Mouse (Mus musculus) heart, postnatal 0 days (tissue): Measurements from ENCODE around the gene Olfr770. TPM values are rescaled to one million over a fixed set of nuclear protein-coding genes. Genes with fewer than 3 reads are reported as not detected.
"Not testable (repeated sequence)": the region's sequence is repeated elsewhere in the genome, so short reads cannot be mapped to it uniquely, and the experiment has no call there.

Experiments
- ATAC-seq: fragments of 200-750 bp; cut with Nextera tagmentation; 2 replicates; pipeline ENCODE4 v1.8.0; 2017; ENCODE audit warnings: low read depth, moderate number of reproducible peaks, moderate library complexity; ENCODE audit not compliant: insufficient read depth
- DNase-seq: peaks from one replicate; pipeline ENCODE4 v3.0.0-alpha.2; 2016; ENCODE audit warnings: low spot score
- H3K27ac ChIP-seq: fragments of 300-500 bp; sonication (generic); 2 replicates; pipeline ENCODE4 v1.5.1; 2014; ENCODE audit warnings: low read depth, mild to moderate bottlenecking
- H3K27me3 ChIP-seq: fragments of 300-500 bp; sonication (generic); 2 replicates; pipeline ENCODE4 v1.6.1; 2014; ENCODE audit warnings: low read length, mixed read lengths; ENCODE audit not compliant: control insufficient read depth, insufficient read depth
- H3K36me3 ChIP-seq: fragments of 300-500 bp; sonication (generic); replicated peaks from 2 replicates; pipeline ENCODE4 v1.6.1; 2014; ENCODE audit warnings: low read length, mixed read lengths; ENCODE audit not compliant: control insufficient read depth, insufficient read depth
- H3K4me1 ChIP-seq: fragments of 300-500 bp; sonication (generic); 2 replicates; pipeline ENCODE4 v1.6.1; 2014; ENCODE audit warnings: antibody characterized with exemption; ENCODE audit not compliant: control insufficient read depth, insufficient read depth
- H3K4me2 ChIP-seq: fragments of 300-500 bp; sonication (generic); 2 replicates; pipeline ENCODE4 v1.6.1; 2014; ENCODE audit warnings: low read depth, mild to moderate bottlenecking, low read length, moderate library complexity
- H3K4me3 ChIP-seq: fragments of 300-500 bp; sonication (generic); 2 replicates; pipeline ENCODE4 v1.5.1; 2014; ENCODE audit warnings: low read depth, low read length
- H3K9ac ChIP-seq: fragments of 300-500 bp; sonication (generic); replicated peaks from 2 replicates; pipeline ENCODE4 v1.6.1; 2014; ENCODE audit warnings: low read depth, low read length, mixed read lengths
- H3K9me3 ChIP-seq: fragments of 300-500 bp; sonication (generic); replicated peaks from 2 replicates; pipeline ENCODE4 v1.6.1; 2016; ENCODE audit warnings: low read length; ENCODE audit not compliant: control insufficient read depth
- CTCF ChIP-seq: IDR thresholded peaks from 2 replicates; pipeline ENCODE4 v1.5.1; 2016; ENCODE audit warnings: antibody characterized with exemption, control low read depth, low read depth
- EP300 ChIP-seq: IDR thresholded peaks from 2 replicates; pipeline ENCODE4 v1.6.1; 2016; ENCODE audit warnings: antibody characterized with exemption, low read depth
- WGBS: fragments of 180-500 bp; shearing (Covaris S2); extraction: QIAGEN DNeasy Blood & Tissue Kit; methylation state at CpG from one replicate; pipeline ENCODE4 v1.1.7; 2014; 5-methylcytosine and 5-hydroxymethylcytosine counted together
- polyA plus RNA-seq: library from polyadenylated mRNA; unstranded; fragments of >200 nt; fragmentation: Nextera tagmentation; extraction: Ambion mirVana; gene quantifications from 2 replicates; pipeline ENCODE4 v1.2.1, GENCODE M21; 2015
- total RNA-seq: library from RNA; depleted of rRNA; stranded (reverse); fragments of >200 nt; gene quantifications from 2 replicates; pipeline ENCODE4 v1.2.3, GENCODE M21; 2014; ENCODE audit warnings: low replicate concordance; rRNA removed

The Olfr770 gene
- total RNA-seq (not detected in 2 replicates), polyA plus RNA-seq (not detected in 2 replicates)

DNA sequence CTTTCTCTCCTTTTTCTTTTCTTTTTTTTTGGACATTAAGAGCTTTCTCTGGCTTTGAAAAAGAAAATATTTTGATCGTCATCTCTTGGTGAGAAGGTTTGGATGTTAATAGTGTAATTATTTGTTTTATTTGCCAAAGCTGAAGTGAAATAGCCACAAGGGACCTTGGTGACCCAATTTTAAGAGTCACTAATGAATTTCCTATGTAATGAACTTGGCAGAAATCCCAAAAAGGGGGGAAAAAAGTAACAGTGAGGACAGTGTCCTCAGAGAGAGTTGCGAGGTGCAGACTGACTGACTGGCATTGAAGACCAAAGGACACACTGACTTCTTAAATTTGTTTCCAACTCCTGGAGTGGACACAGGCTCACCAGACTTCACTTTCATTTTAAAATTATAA is at the start of gene Olfr770:
Gene Olfr770, minus strand, starts transcription at position 101 of the 400 bp plus-strand sequence.
- ATAC-seq: no peak
- H3K4me2 ChIP-seq: no peak within 1 kb of the TSS
- H3K9ac ChIP-seq: no peak within 1 kb of the TSS
- H3K4me1 ChIP-seq: no peaks in the 10 kb centered on the region
- H3K27me3 ChIP-seq: no peaks in the 10 kb centered on the region
- no peak within 1 kb of the TSS for H3K27ac ChIP-seq
- H3K36me3 ChIP-seq: no peaks in the 10 kb centered on the region
- DNase-seq: no peak
- TF ChIP-seq CTCF: no peak
- TF ChIP-seq EP300: no peak
- H3K4me3 ChIP-seq: no peak within 1 kb of the TSS
- no peaks in the 10 kb centered on the region for H3K9me3 ChIP-seq
- WGBS: 76% methylated on average over 2 of the region's 2 CpGs

- H3K4me2 ChIP-seq, DNase-seq, H3K4me3 ChIP-seq, H3K36me3 ChIP-seq, H3K4me1 ChIP-seq, H3K27ac ChIP-seq, ATAC-seq, H3K27me3 ChIP-seq, H3K9me3 ChIP-seq, H3K9ac ChIP-seq: not testable (repeated sequence)
Measured at GRCm38 (mm10) chr10:129187319-129187718, 48.5 kb upstream of the Olfr770 start, which contains the start of gene Olfr773. Gene Olfr773, minus strand, starts transcription at chr10:129187419.

GRCm38 (mm10) chr10:129177821-129178220 is 39.0 kb upstream of the Olfr770 start, which contains the start of gene Olfr772:
Gene Olfr772, minus strand, starts transcription at chr10:129177921.
- H3K27ac ChIP-seq, H3K9ac ChIP-seq, H3K4me2 ChIP-seq, ATAC-seq, DNase-seq, H3K27me3 ChIP-seq, H3K4me3 ChIP-seq, H3K9me3 ChIP-seq, H3K36me3 ChIP-seq, H3K4me1 ChIP-seq: not testable (repeated sequence)
- 50% methylated on average over 3 of the region's 4 CpGs for WGBS

DNA sequence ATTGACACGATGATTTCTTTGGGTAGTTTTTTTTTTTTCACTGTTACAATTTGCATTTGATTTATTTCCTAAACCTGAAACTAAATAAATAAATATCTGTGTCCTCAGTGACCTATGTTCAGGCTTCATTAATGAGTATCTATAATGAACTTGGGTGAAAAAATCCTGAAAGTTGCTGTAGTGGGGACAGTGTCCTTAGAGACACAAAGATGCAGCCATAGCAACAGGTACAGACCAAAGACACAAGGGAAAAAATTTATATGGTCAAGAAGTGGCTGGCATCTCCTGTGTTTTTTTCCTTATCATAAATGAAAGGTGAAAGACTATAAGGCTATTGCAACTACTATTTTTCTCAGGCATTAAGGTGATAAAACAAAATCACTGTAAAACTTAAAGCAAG is 25.9 kb upstream of the Olfr770 start, which contains the start of gene Olfr771:
Gene Olfr771, minus strand, starts transcription at position 101 of the 400 bp plus-strand sequence.
- WGBS: 67% methylated on average over 1 of the region's 1 CpGs
- no peak within 1 kb of the TSS for H3K9ac ChIP-seq

DNA sequence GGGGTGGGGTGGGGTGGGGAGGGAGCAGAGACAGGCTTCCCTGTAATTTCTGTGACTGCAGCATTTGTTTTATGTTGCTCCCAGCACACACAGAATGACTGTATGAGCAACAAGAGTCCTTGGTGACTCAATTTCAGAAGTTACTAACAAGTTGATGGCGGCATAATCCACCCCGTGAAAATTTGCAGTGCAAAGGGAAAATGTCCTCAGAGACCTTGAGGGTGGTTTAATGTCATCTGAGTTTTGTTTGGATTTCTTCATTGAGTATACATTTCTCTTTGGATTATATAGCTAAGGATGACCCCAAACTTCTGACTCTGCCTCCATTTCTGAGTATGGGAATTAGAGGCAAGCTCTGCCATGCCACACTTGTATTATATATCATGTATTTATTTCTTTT is 21.0 kb downstream of the Olfr770 start, which contains the start of gene Olfr769:
Gene Olfr769, minus strand, starts transcription at position 101 of the 400 bp plus-strand sequence.
- DNase-seq (no peak), ATAC-seq (no peak)
- no peak within 1 kb of the TSS for H3K27ac ChIP-seq
- H3K9ac ChIP-seq: no peak within 1 kb of the TSS
- H3K27me3 ChIP-seq: no peaks in the 10 kb centered on the region
- H3K4me1 ChIP-seq: no peaks in the 10 kb centered on the region
- H3K4me2 ChIP-seq: no peak within 1 kb of the TSS
- H3K9me3 ChIP-seq: peaks cover 5% of the 10 kb centered on the region; the same call in 1 of the 2 replicates
- no peaks in the 10 kb centered on the region for H3K36me3 ChIP-seq
- WGBS: 70% methylated on average over 2 of the region's 2 CpGs
- TF ChIP-seq EP300: no peak
- TF ChIP-seq CTCF: no peak
- H3K4me3 ChIP-seq: no peak within 1 kb of the TSS

More for the DNA sequence above, 25.9 kb upstream of the Olfr770 start, which contains the start of gene Olfr771:
- ATAC-seq: no peak
- Histone ChIP-seq H3K27me3 (no peaks in the 10 kb centered on the region), H3K4me1 (no peaks in the 10 kb centered on the region), H3K36me3 (no peaks in the 10 kb centered on the region), H3K4me3 (no peak within 1 kb of the TSS), H3K9me3 (no peaks in the 10 kb centered on the region), H3K4me2 (no peak within 1 kb of the TSS), H3K27ac (no peak within 1 kb of the TSS)
- TF ChIP-seq CTCF: no peak
- no peak for TF ChIP-seq EP300
- no peak for DNase-seq

- no peak for DNase-seq
- H3K4me2 ChIP-seq: no peak overlapping the region
- H3K27me3 ChIP-seq: no peaks in the 10 kb centered on the region
- no peak for TF ChIP-seq CTCF
- no peak for TF ChIP-seq EP300
- ATAC-seq: no peak
- no peak overlapping the region for H3K27ac ChIP-seq
- no peaks in the 10 kb centered on the region for H3K36me3 ChIP-seq
- H3K9ac ChIP-seq: no peak overlapping the region
- H3K4me1 ChIP-seq: no peaks in the 10 kb centered on the region
- H3K9me3 ChIP-seq: no peaks in the 10 kb centered on the region
- no peak overlapping the region for H3K4me3 ChIP-seq
- WGBS: 93% methylated on average over 3 of the region's 3 CpGs
Measured at GRCm38 (mm10) chr10:129115146-129115545, 23.7 kb downstream of the Olfr770 start.
